Mouse (Mus musculus) stomach, postnatal 0 days (tissue): ENCODE results near the gene Ociad1. TPM values are rescaled to one million over a fixed set of nuclear protein-coding genes. Genes with fewer than 3 reads are reported as not detected.

Source experiments
- ATAC-seq: fragments of 200-750 bp; cut with Nextera tagmentation; 2 replicates; pipeline ENCODE4 v1.8.0; 2017; ENCODE audit not compliant: low FRiP score, low TSS enrichment
- DNase-seq: peaks from one replicate; pipeline ENCODE4 v3.0.0-alpha.2; 2016; ENCODE audit warnings: low spot score
- H3K27ac ChIP-seq: fragments of 300-500 bp; sonication (generic); replicated peaks from 2 replicates; pipeline ENCODE4 v1.5.1; 2014; ENCODE audit warnings: mild to moderate bottlenecking, control low read depth
- H3K27me3 ChIP-seq: fragments of 300-500 bp; sonication (generic); 2 replicates; pipeline ENCODE4 v1.6.1; 2014; ENCODE audit warnings: low read length; ENCODE audit not compliant: control insufficient read depth, insufficient read depth
- H3K36me3 ChIP-seq: fragments of 300-500 bp; sonication (generic); 2 replicates; pipeline ENCODE4 v1.6.1; 2014; ENCODE audit warnings: low read length, mixed read lengths; ENCODE audit not compliant: control insufficient read depth, insufficient read depth
- H3K4me1 ChIP-seq: fragments of 300-500 bp; sonication (generic); replicated peaks from 2 replicates; pipeline ENCODE4 v1.6.1; 2014; ENCODE audit warnings: antibody characterized with exemption; ENCODE audit not compliant: control insufficient read depth, insufficient read depth
- H3K4me2 ChIP-seq: fragments of 300-500 bp; sonication (generic); replicated peaks from 2 replicates; pipeline ENCODE4 v1.6.1; 2014; ENCODE audit warnings: low read depth, mild to moderate bottlenecking, control low read depth, moderate library complexity
- H3K4me3 ChIP-seq: fragments of 300-500 bp; sonication (generic); 2 replicates; pipeline ENCODE4 v1.5.1; 2014; ENCODE audit warnings: low read depth, low read length, control low read depth
- H3K9ac ChIP-seq: fragments of 300-500 bp; sonication (generic); 2 replicates; pipeline ENCODE4 v1.6.1; 2014; ENCODE audit warnings: mild to moderate bottlenecking, low read length, control low read depth, mixed read lengths
- H3K9me3 ChIP-seq: fragments of 300-500 bp; sonication (generic); 2 replicates; pipeline ENCODE4 v1.6.1; 2016; ENCODE audit warnings: low read length; ENCODE audit not compliant: control insufficient read depth
- CTCF ChIP-seq: IDR thresholded peaks from 2 replicates; pipeline ENCODE4 v1.5.1; 2016; ENCODE audit warnings: antibody characterized with exemption, low read depth, mild to moderate bottlenecking, moderate library complexity
- EP300 ChIP-seq: optimal IDR thresholded peaks from 2 replicates; pipeline ENCODE3; 2016; ENCODE audit warnings: antibody characterized with exemption
- WGBS: fragments of 180-500 bp; shearing (Covaris S2); extraction: QIAGEN DNeasy Blood & Tissue Kit; methylation state at CpG from one replicate; pipeline ENCODE4 v1.1.7; 2014; 5-methylcytosine and 5-hydroxymethylcytosine counted together
- polyA plus RNA-seq: library from polyadenylated mRNA; unstranded; fragments of >200 nt; fragmentation: Nextera tagmentation; extraction: Ambion mirVana; gene quantifications from 2 replicates; pipeline ENCODE4 v1.2.1, GENCODE M21; 2015

The Ociad1 gene
- polyA plus RNA-seq, 1 experiment from 2014 or later = 169 TPM

DNA sequence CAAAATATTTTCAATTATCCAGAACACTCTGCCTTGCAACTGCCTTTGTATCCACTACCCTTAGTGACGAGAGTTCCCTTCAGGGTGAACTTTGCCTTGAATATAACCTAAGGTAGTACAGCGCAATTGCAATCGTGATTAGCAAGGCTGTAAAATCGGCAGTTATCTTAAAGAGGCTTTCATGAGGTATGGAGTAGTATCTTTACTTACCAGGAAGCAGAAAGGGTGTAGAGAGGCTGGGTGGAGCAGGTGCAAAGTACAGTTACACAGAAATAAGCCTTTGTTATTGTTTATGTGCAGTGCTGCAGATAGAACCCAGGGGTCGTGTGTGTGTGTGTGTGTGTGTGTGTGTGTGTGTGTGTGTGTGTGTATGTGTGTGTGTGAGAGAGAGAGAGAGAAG, 62.8 kb downstream of the Ociad1 start:
- ATAC-seq (peak; percentile 88), DNase-seq (peak; percentile 58)
- H3K36me3 ChIP-seq = no peaks in the 10 kb centered on the region
- no peak overlapping the region for H3K27ac ChIP-seq
- H3K9me3 ChIP-seq = no peaks in the 10 kb centered on the region
- no peaks in the 10 kb centered on the region for H3K27me3 ChIP-seq
- 51% methylated on average over 5 of the region's 5 CpGs for WGBS
- H3K4me3 ChIP-seq = no peak overlapping the region
- no peaks in the 10 kb centered on the region for H3K4me1 ChIP-seq
- H3K9ac ChIP-seq = no peak overlapping the region
- no peak overlapping the region for H3K4me2 ChIP-seq
- peak; percentile 4; the same call in 1 of the 2 replicates for TF ChIP-seq CTCF
- no peak for TF ChIP-seq EP300

DNA sequence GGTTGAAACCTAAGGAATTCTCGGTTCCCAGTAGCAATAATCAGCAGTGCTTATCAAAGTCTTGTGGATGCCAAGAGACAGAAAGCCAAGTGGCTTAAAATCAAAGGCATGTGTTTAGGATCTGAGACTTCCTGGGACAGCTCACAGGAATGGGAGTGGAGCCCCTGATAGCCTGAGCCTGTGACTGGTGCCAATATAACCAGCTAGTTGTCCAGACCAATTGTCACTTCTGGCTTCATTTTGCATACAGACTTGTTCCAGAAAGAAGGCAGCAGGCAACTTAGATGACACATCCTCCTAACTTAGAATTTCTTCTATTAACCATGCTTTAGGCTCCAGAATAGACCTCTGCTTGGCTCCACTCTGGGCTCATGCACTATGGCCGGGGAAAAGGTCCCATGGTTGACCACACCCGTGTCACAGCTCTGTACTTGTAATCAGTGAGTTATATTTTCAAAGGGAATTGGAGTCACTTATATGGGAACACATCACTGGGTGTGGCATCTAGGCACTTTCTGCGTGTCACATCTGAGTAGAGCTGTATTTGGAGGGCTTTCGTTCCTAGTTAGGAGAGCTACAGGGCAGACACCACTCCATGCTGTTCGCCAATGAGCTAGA, 66.7 kb downstream of the Ociad1 start:
- H3K9me3 ChIP-seq = no peaks in the 10 kb centered on the region
- 58% methylated on average over 6 of the region's 6 CpGs for WGBS
- H3K4me2 ChIP-seq = peak overlapping the region; percentile 32
- peak overlapping the region; percentile 63; the same call in 1 of the 2 replicates for H3K27ac ChIP-seq
- H3K36me3 ChIP-seq = no peaks in the 10 kb centered on the region
- DNase-seq = peak; percentile 35
- no peaks in the 10 kb centered on the region for H3K27me3 ChIP-seq
- no peak overlapping the region for H3K4me3 ChIP-seq
- TF ChIP-seq CTCF (no peak), EP300 (no peak)
- peak; percentile 69 for ATAC-seq
- H3K9ac ChIP-seq = no peak overlapping the region
- no peaks in the 10 kb centered on the region for H3K4me1 ChIP-seq

DNA sequence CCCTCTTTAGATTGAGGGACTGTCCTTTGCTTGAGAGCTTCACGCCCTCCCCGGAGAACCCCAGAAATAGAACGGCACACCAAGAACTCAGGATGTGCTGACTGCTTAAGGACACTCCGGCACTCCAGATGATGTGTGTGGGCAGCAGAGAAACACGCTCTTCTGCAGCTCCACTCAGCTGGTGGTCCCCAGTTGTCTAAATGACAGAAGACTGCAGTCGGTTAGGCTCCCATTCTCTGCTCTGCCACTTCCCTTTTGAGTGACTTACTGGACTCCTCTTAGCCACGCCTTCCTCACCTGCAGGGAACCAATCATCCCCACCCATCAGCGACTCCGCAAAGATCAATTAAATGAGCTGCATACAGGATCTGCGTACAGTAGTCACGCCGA, 67.2 kb downstream of the Ociad1 start:
- no peaks in the 10 kb centered on the region for H3K27me3 ChIP-seq
- no peaks in the 10 kb centered on the region for H3K36me3 ChIP-seq
- peak overlapping the region; percentile 32 for H3K4me2 ChIP-seq
- no peaks in the 10 kb centered on the region for H3K4me1 ChIP-seq
- no peak overlapping the region for H3K4me3 ChIP-seq
- 42% methylated on average over 12 of the region's 12 CpGs for WGBS
- DNase-seq (peak; percentile 34), ATAC-seq (no peak)
- no peaks in the 10 kb centered on the region for H3K9me3 ChIP-seq
- TF ChIP-seq EP300 (no peak), CTCF (no peak)
- H3K27ac ChIP-seq = peak overlapping the region; percentile 63; the same call in 1 of the 2 replicates
- no peak overlapping the region for H3K9ac ChIP-seq

DNA sequence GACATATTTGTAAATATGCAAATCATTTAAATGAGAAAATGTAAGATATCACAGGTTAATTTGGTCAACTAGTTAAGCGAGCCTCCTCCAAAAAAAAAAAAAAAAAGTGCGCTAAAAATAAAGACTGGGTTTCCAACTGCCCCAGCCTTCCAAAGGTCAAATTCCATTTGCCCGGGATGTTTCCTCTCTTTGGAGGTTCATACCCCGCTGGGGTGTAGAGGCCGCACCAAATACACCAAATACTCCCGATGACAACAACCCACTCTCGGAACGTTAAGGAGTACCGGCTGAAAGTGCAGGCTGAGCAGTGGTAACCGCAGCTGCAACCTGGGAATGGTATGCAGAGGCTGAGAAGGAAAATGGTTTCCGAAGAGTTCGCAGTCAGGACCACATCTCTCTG, 67.7 kb downstream of the Ociad1 start:
- no peak overlapping the region for H3K27ac ChIP-seq
- H3K27me3 ChIP-seq = no peaks in the 10 kb centered on the region
- H3K36me3 ChIP-seq = no peaks in the 10 kb centered on the region
- WGBS = 32% methylated on average over 12 of the region's 12 CpGs
- H3K9ac ChIP-seq = no peak overlapping the region
- TF ChIP-seq CTCF = no peak
- no peak for TF ChIP-seq EP300
- no peaks in the 10 kb centered on the region for H3K4me1 ChIP-seq
- no peaks in the 10 kb centered on the region for H3K9me3 ChIP-seq
- no peak for ATAC-seq
- H3K4me2 ChIP-seq = no peak overlapping the region
- H3K4me3 ChIP-seq = no peak overlapping the region
- DNase-seq = no peak

DNA sequence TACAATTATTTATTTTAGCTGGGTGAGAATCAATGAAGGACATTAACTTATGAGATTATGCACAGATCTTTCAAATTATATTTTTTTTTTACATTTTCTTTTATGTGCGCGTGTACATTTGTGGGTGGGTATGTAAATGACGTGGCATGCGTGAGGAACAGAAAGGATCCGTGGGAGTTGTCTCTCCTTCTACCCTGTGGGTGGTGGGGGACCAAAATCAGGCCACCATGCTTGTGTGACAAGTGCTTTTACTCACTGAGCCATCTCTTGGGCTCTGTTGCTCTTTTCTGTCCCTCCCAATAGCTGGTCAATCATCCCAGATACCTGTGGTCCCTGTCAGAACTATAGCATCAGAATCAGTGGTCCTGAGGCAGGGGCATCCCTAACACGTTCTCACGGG, 69.8 kb downstream of the Ociad1 start:
- Histone ChIP-seq H3K27me3 (no peaks in the 10 kb centered on the region), H3K9me3 (no peaks in the 10 kb centered on the region), H3K36me3 (no peaks in the 10 kb centered on the region), H3K4me2 (no peak overlapping the region), H3K27ac (no peak overlapping the region), H3K4me3 (no peak overlapping the region), H3K9ac (no peak overlapping the region), H3K4me1 (no peaks in the 10 kb centered on the region)
- TF ChIP-seq CTCF (no peak), EP300 (no peak)
- WGBS = 80% methylated on average over 7 of the region's 7 CpGs
- ATAC-seq (no peak), DNase-seq (no peak)

DNA sequence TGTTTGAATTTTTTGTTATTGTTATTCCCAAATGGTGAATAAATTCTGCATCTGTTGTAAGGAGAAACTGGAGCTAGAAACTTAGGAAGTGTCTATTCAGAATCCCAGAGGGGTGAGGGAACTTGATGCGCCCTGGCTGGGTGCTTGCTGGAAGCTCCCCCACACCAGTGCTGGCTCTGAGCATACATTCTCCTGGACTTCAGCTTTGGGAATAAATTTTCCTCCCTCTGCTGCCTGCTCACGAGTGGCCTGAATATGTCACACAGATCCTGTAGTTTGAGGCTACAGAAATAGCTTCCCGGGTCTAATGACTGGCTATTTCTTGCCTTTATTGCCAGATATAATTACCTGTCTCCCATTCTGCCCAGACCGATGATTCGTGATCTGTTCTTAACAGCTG, 70.2 kb downstream of the Ociad1 start:
- no peaks in the 10 kb centered on the region for H3K9me3 ChIP-seq
- no peak for ATAC-seq
- no peaks in the 10 kb centered on the region for H3K27me3 ChIP-seq
- H3K36me3 ChIP-seq = no peaks in the 10 kb centered on the region
- 77% methylated on average over 5 of the region's 5 CpGs for WGBS
- TF ChIP-seq CTCF (no peak), EP300 (no peak)
- no peak for DNase-seq
- H3K9ac ChIP-seq = no peak overlapping the region
- H3K4me3 ChIP-seq = no peak overlapping the region
- H3K27ac ChIP-seq = no peak overlapping the region
- no peak overlapping the region for H3K4me2 ChIP-seq
- H3K4me1 ChIP-seq = no peaks in the 10 kb centered on the region

Other genes starting within 250 kb of the Ociad1 start
- 20.8 TPM in 2 replicates for gene Fryl, start 36.2 kb upstream of the Ociad1 start, polyA plus RNA-seq
- 162 and 173 TPM in 2 replicates for gene Ociad2, start 48.2 kb downstream of the Ociad1 start, polyA plus RNA-seq
- 8.6 and 10.9 TPM in 2 replicates for gene Cwh43, start 113.3 kb downstream of the Ociad1 start, polyA plus RNA-seq
- gene Dcun1d4, start 188.2 kb downstream of the Ociad1 start, polyA plus RNA-seq = 10.6 and 10.8 TPM in 2 replicates